Mouse (Mus musculus) brown adipose tissue, adult 24 weeks (tissue): ENCODE data around the gene 4930595D18Rik. TPM values are rescaled to one million over a fixed set of nuclear protein-coding genes. Genes with fewer than 3 reads are reported as not detected.

Source experiments
- H3K27ac ChIP-seq: fragments of 200-500 bp; replicated peaks from 2 replicates; pipeline ENCODE4 v1.5.1; 2012; ENCODE audit warnings: low read depth, mild to moderate bottlenecking, low read length
- H3K4me1 ChIP-seq: fragments of 200-500 bp; 2 replicates; pipeline ENCODE4 v1.6.1; 2012; ENCODE audit warnings: low read length, mixed read lengths; ENCODE audit not compliant: control insufficient read depth, insufficient read depth, insufficient read length
- H3K4me3 ChIP-seq: fragments of 200-500 bp; 2 replicates; pipeline ENCODE4 v1.5.1; 2012; ENCODE audit warnings: low read depth, mild to moderate bottlenecking, low read length, moderate library complexity; ENCODE audit not compliant: insufficient read depth
- polyA plus RNA-seq: library from polyadenylated mRNA; stranded (reverse); fragments of >200 nt; gene quantifications from 2 replicates; pipeline ENCODE4 v1.2.4, GENCODE M21; 2012; ENCODE audit not compliant: missing spikeins, insufficient read depth, insufficient read length

The 4930595D18Rik gene
- polyA plus RNA-seq, 1 experiment = not detected

GRCm38 (mm10) chr12:111134791-111135733 is 49.2 kb downstream of the 4930595D18Rik start:
- H3K4me1 ChIP-seq = peaks cover 2% of the 10 kb centered on the region; the same call in 1 of the 2 replicates
- H3K4me3 ChIP-seq = peak overlapping the region; percentile 22; the same call in 1 of the 2 replicates
- peak overlapping the region; percentile 80 for H3K27ac ChIP-seq

GRCm38 (mm10) chr12:111134169-111134568 is 50.1 kb downstream of the 4930595D18Rik start:
- H3K4me3 ChIP-seq = no peak overlapping the region
- H3K27ac ChIP-seq = peak overlapping the region; percentile 80
- H3K4me1 ChIP-seq = peaks cover 2% of the 10 kb centered on the region; the same call in 1 of the 2 replicates

- H3K27ac ChIP-seq = no peak overlapping the region
- no peaks in the 10 kb centered on the region for H3K4me1 ChIP-seq
- H3K4me3 ChIP-seq = no peak overlapping the region
Observed at GRCm38 (mm10) chr12:111125666-111126065, 58.6 kb downstream of the 4930595D18Rik start.

- H3K27ac ChIP-seq = no peak overlapping the region
- no peaks in the 10 kb centered on the region for H3K4me1 ChIP-seq
- no peak overlapping the region for H3K4me3 ChIP-seq
Observed at GRCm38 (mm10) chr12:111124601-111125260, 59.6 kb downstream of the 4930595D18Rik start.

- Histone ChIP-seq H3K4me3 (no peak overlapping the region), H3K27ac (no peak overlapping the region), H3K4me1 (no peaks in the 10 kb centered on the region)
Observed at GRCm38 (mm10) chr12:111122332-111122852, 61.9 kb downstream of the 4930595D18Rik start.

- no peak overlapping the region for H3K4me3 ChIP-seq
- no peaks in the 10 kb centered on the region for H3K4me1 ChIP-seq
- H3K27ac ChIP-seq = no peak overlapping the region
Observed at GRCm38 (mm10) chr12:111120976-111121645, 63.2 kb downstream of the 4930595D18Rik start.

- Histone ChIP-seq H3K4me3 (no peak overlapping the region), H3K27ac (no peak overlapping the region), H3K4me1 (no peaks in the 10 kb centered on the region)
Observed at GRCm38 (mm10) chr12:111119506-111120085, 64.7 kb downstream of the 4930595D18Rik start.

- Histone ChIP-seq H3K4me1 (no peaks in the 10 kb centered on the region), H3K4me3 (no peak overlapping the region), H3K27ac (no peak overlapping the region)
Observed at GRCm38 (mm10) chr12:111114593-111114992, 69.7 kb downstream of the 4930595D18Rik start.

GRCm38 (mm10) chr12:111111176-111111575 is 73.1 kb downstream of the 4930595D18Rik start:
- Histone ChIP-seq H3K27ac (no peak overlapping the region), H3K4me3 (no peak overlapping the region), H3K4me1 (no peaks in the 10 kb centered on the region)

Other genes with a start within 250 kb of the 4930595D18Rik start
- gene Ankrd9, start 205.5 kb downstream of the 4930595D18Rik start, polyA plus RNA-seq = 20.9 and 25.8 TPM in 2 replicates
- 6.8 and 9.7 TPM in 2 replicates for gene Rcor1, start 145.1 kb downstream of the 4930595D18Rik start, polyA plus RNA-seq
- gene Traf3, start 18.1 kb downstream of the 4930595D18Rik start, polyA plus RNA-seq = 4.7 and 5.1 TPM in 2 replicates
- gene Amn, start 86.6 kb upstream of the 4930595D18Rik start, polyA plus RNA-seq = not detected in 2 replicates
- gene Cdc42bpb, start 193.2 kb upstream of the 4930595D18Rik start, polyA plus RNA-seq = 24.1 and 24.3 TPM in 2 replicates
- not detected in 2 replicates for gene Lbhd2, start 222.3 kb upstream of the 4930595D18Rik start, polyA plus RNA-seq
- not detected in 2 replicates for gene Exoc3l4, start 232.5 kb upstream of the 4930595D18Rik start, polyA plus RNA-seq